Mouse (Mus musculus) forebrain, embryonic 11.5 days (tissue): ENCODE data around the gene Cdc34. TPM values are rescaled to one million over a fixed set of nuclear protein-coding genes. Genes with fewer than 3 reads are reported as not detected.
A peak's percentile ranks its signal among the peaks of the same experiment; 100 is the strongest.

ENCODE experiments used
- ATAC-seq: fragments of 200-750 bp; cut with Nextera tagmentation; replicated peaks from 2 replicates; pipeline ENCODE4 v1.8.0; 2017; ENCODE audit warnings: moderate TSS enrichment; ENCODE audit not compliant: low FRiP score
- DNase-seq: peaks from one replicate; pipeline ENCODE4 v3.0.0-alpha.2; 2017; ENCODE audit warnings: low spot score
- H3K27ac ChIP-seq: fragments of 300-500 bp; sonication (generic); 2 replicates; pipeline ENCODE4 v1.5.1; 2014; ENCODE audit warnings: low read depth, low read length
- H3K27me3 ChIP-seq: fragments of 300-500 bp; sonication (generic); 2 replicates; pipeline ENCODE4 v1.6.1; 2014; ENCODE audit warnings: mild to moderate bottlenecking, low read length, mixed read lengths; ENCODE audit not compliant: control insufficient read depth, insufficient read depth
- H3K36me3 ChIP-seq: fragments of 300-500 bp; sonication (generic); 2 replicates; pipeline ENCODE4 v1.6.1; 2014; ENCODE audit warnings: mild to moderate bottlenecking, low read length, moderate library complexity, mixed read lengths; ENCODE audit not compliant: control insufficient read depth, insufficient read depth
- H3K4me1 ChIP-seq: fragments of 300-500 bp; sonication (generic); replicated peaks from 2 replicates; pipeline ENCODE4 v1.6.1; 2014; ENCODE audit warnings: low read length, mixed read lengths; ENCODE audit not compliant: control insufficient read depth, insufficient read depth
- H3K4me2 ChIP-seq: fragments of 300-500 bp; sonication (generic); 2 replicates; pipeline ENCODE4 v1.6.1; 2014; ENCODE audit warnings: low read depth, mild to moderate bottlenecking, low read length, moderate library complexity, mixed read lengths; ENCODE audit not compliant: severe bottlenecking
- H3K4me3 ChIP-seq: fragments of 300-500 bp; sonication (generic); 2 replicates; pipeline ENCODE4 v1.5.1; 2014; ENCODE audit warnings: low read depth, low read length
- H3K9ac ChIP-seq: fragments of 300-500 bp; sonication (generic); 2 replicates; pipeline ENCODE4 v1.6.1; 2014; ENCODE audit warnings: low read length
- H3K9me3 ChIP-seq: fragments of 300-500 bp; sonication (generic); 2 replicates; pipeline ENCODE4 v1.6.1; 2016; ENCODE audit warnings: low read length, mixed read lengths; ENCODE audit not compliant: control insufficient read depth
- WGBS: fragments of 180-500 bp; shearing (Covaris S2); extraction: QIAGEN DNeasy Blood & Tissue Kit; methylation state at CpG from one replicate; pipeline ENCODE4 v1.1.7; 2014; 5-methylcytosine and 5-hydroxymethylcytosine counted together
- polyA plus RNA-seq: library from polyadenylated mRNA; unstranded; fragments of >200 nt; fragmentation: Nextera tagmentation; extraction: Ambion mirVana; gene quantifications from 2 replicates; pipeline ENCODE4 v1.2.1, GENCODE M21; 2014

Cdc34 gene
- polyA plus RNA-seq, 1 experiment from 2014 or later = 180 TPM

DNA sequence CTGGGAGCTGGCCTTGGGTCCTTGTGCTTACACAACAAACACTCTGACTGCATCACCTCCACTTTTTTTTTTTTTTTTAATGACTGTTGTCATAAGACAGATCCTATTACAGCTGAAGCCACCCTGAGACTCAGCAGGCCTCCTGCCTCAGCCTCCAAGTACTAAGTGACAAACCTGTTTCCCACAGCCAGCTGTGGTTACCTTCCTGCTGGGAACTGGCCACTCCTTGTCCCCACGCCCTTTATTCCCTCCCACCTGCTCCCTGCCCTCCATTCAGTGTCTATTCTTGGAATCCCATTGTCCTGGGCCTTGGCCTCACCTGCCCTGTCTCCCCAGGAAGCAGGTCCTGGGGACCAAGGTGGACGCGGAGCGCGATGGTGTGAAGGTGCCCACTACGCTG lies 5.5 kb downstream of the Cdc34 start:
- DNase-seq (no peak), ATAC-seq (no peak)
- H3K4me1 ChIP-seq = peaks cover 9% of the 10 kb centered on the region
- no peak overlapping the region for H3K4me3 ChIP-seq
- peaks cover 16% of the 10 kb centered on the region; the same call in 1 of the 2 replicates for H3K36me3 ChIP-seq
- no peaks in the 10 kb centered on the region for H3K27me3 ChIP-seq
- no peak overlapping the region for H3K4me2 ChIP-seq
- H3K9ac ChIP-seq = no peak overlapping the region
- no peak overlapping the region for H3K27ac ChIP-seq
- whole genome bisulfite sequencing = 89% methylated on average over 6 of the region's 6 CpGs
- H3K9me3 ChIP-seq = no peaks in the 10 kb centered on the region

DNA sequence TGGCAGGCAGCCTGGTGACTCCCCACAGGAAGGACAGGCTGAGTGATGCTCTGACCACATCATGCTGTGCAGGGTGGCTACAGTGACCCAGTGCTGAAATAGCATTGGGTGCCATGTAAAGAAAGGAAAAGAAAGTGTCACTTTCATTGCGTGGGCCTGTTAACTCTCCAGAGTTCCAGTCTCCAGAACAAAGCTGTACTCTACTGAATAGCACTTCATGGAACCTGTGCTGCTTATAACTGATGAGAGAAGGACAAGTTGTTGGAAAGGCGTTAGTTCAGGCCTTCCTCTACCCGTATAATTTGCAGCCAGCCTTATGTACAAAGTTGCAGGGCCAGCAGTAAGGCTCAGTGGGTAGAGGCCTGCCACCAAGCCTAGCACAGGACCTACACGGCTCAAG lies 6.7 kb downstream of the Cdc34 start, which contains the start of gene Gzmm:
TSS of gene Gzmm (plus strand) at position 301 of the 400 bp plus-strand sequence.
- DNase-seq (no peak), ATAC-seq (no peak)
- no peaks in the 10 kb centered on the region for H3K9me3 ChIP-seq
- WGBS = 81% methylated on average over 4 of the region's 4 CpGs
- peaks cover under 1% of the 10 kb centered on the region; the same call in 1 of the 2 replicates for H3K4me1 ChIP-seq
- H3K36me3 ChIP-seq = peaks cover 16% of the 10 kb centered on the region; the same call in 1 of the 2 replicates
- H3K4me2 ChIP-seq = no peak within 1 kb of the TSS
- H3K4me3 ChIP-seq = no peak within 1 kb of the TSS
- no peaks in the 10 kb centered on the region for H3K27me3 ChIP-seq
- H3K27ac ChIP-seq = no peak within 1 kb of the TSS
- no peak within 1 kb of the TSS for H3K9ac ChIP-seq

DNA sequence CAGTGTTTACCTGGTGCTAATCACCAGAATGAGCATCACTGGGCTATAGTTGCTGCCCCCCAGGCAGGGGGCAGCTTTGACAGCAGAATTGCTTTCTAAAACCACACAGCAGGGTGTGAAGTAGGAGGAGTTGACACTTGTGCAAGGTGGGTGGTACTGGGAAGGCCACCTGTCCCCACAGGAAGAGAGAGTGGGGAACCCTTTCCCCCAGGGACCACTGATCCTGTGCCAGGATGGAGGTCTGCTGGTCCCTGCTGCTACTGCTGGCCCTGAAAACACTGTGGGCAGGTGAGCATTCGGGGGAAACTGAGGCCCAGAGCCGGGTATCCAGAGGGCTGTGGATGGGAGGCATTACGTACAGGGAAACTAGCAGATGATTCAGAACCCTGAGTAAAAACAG lies 7.2 kb downstream of the Cdc34 start:
- no peak for ATAC-seq
- no peak overlapping the region for H3K4me2 ChIP-seq
- peaks cover 16% of the 10 kb centered on the region; the same call in 1 of the 2 replicates for H3K36me3 ChIP-seq

DNA sequence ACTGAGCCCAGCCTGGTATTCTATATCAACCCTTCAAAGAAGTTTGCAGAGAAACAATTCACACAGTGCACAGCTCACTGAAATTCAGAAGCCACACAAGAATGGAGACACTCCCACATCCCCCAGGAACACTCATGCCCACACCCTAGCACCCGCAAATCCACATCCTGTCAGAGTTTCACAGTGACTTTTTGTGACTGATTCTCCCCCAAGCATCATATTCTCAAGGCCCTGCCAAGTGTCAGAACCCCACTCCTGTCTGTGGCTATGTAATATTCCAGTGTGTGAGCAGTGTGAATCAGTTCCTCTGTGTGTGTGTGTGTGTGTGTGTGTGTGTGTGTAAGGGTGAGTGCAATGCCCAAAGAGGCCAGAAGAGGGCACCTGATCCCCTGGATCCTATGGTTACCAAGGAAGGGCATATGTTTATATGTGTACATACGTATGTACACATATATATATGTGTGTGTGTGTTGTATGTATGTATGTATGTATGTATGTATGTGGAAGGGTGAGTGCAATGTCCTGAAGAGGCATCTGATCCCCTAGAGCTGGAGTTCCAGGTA lies 10.1 kb downstream of the Cdc34 start:
- no peak overlapping the region for H3K4me3 ChIP-seq
- no peak overlapping the region for H3K27ac ChIP-seq
- ATAC-seq (no peak), DNase-seq (no peak)
- no peak overlapping the region for H3K4me2 ChIP-seq
- H3K9me3 ChIP-seq = no peaks in the 10 kb centered on the region
- H3K4me1 ChIP-seq = no peaks in the 10 kb centered on the region
- WGBS = 96% methylated on average over 2 of the region's 2 CpGs
- H3K27me3 ChIP-seq = no peaks in the 10 kb centered on the region
- no peak overlapping the region for H3K9ac ChIP-seq
- H3K36me3 ChIP-seq = peaks cover 11% of the 10 kb centered on the region; the same call in 1 of the 2 replicates

More for the DNA sequence above, 7.2 kb downstream of the Cdc34 start:
- H3K9ac ChIP-seq = no peak overlapping the region
- H3K4me3 ChIP-seq = no peak overlapping the region
- H3K27me3 ChIP-seq = no peaks in the 10 kb centered on the region
- no peak overlapping the region for H3K27ac ChIP-seq
- no peak for DNase-seq
- WGBS = 93% methylated on average over 3 of the region's 3 CpGs
- no peaks in the 10 kb centered on the region for H3K9me3 ChIP-seq
- H3K4me1 ChIP-seq = no peaks in the 10 kb centered on the region; the same call in 1 of the 2 replicates

DNA sequence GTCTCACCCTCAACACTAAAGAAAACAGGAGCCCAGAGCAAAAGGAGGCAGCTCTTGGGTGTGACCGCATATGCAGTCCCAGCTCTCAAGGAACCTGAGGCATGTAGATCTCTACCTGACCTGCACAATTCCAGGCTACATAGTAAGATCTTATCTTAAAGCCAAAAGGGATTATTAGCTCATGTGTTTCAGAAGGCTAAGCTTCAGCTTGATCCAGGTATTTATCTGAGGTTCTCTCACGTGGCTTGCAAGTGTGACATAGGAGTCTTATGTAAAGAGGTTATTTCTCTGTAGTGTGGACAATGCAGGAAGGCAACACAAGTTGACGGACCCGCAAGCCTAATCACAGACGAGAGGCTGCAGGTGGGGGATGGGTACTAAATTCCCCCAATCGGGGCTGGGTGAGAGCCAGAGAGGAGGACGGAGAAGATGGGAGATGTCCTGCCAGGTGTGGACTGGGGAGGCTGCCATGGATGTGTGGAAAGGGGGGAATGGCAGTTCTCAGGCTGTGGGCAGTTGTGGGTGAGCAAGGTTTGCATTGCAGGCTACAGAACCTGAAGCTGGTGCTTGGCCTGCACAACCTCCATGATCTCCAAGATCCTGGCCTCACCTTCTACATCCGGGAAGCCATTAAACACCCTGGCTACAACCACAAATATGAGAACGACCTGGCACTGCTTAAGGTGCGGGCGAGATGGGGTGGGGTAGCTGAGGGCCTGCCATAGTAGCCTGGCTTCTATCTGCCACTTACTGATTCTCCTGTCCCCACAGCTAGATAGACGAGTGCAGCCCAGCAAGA lies 11.8 kb downstream of the Cdc34 start:
- peaks cover 4% of the 10 kb centered on the region; the same call in 1 of the 2 replicates for H3K36me3 ChIP-seq

DNA sequence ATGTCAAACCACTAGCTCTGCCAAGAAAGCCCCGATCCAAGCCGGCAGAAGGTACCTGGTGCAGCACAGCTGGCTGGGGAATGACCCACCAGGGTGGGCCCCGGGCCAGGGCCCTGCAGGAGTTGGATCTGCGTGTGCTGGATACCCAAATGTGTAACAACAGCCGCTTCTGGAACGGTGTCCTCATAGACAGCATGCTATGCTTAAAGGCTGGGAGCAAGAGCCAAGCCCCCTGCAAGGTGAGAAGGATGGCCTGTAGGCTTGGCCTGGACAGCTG lies 12.3 kb downstream of the Cdc34 start:
- H3K4me1 ChIP-seq = no peaks in the 10 kb centered on the region
- no peak for DNase-seq
- H3K27me3 ChIP-seq = no peaks in the 10 kb centered on the region

More for the DNA sequence above, 11.8 kb downstream of the Cdc34 start:
- Histone ChIP-seq H3K9ac (no peak overlapping the region), H3K27me3 (no peaks in the 10 kb centered on the region), H3K4me2 (no peak overlapping the region), H3K9me3 (no peaks in the 10 kb centered on the region), H3K4me1 (no peaks in the 10 kb centered on the region), H3K27ac (no peak overlapping the region), H3K4me3 (no peak overlapping the region)
- WGBS = 78% methylated on average over 12 of the region's 12 CpGs
- ATAC-seq = no peak
- no peak for DNase-seq

DNA sequence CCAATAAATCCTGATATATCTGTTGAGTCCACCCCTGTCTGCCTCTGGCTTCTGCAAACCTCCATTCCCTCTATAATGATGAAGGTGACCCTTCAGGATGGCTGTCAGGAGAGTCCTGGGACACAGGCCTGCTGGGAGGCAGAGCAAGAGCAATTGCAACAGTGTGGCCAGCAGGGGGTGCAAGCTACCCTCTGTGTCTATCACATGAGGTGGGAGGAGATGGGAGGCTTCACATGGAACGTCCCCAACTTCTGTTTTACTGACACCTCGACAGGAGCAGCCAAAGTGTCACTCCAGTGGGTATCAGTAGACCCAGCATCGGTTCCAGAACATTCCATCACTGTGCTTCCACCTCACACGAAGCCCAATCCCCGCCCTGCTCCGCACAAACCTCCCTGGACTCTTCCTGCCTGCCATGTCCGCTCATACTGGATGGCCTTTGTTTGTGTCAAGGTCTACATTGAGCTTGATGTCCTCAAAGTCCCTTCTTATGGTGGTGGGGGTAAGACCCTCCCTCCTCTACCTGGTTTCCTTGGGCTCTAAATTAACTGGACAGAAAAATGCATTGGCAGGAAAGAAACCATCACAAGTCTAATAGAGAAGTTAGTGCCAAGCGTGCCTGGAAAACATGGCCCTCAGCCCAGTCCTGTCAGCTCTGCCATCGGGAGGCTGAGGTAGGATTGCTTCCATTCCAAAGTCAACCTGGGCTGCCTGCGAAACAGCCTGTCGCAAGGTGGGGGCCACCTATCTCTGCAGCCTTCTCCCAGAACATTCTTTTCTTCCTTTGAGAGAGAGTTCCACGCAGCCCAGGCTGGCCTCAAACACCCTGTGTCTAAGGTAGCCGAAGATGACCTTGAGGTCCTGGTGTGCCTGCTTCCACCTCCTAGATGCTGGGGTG lies 13.5 kb downstream of the Cdc34 start:
- Histone ChIP-seq H3K9ac (no peak overlapping the region), H3K4me3 (no peak overlapping the region), H3K9me3 (no peaks in the 10 kb centered on the region), H3K4me1 (no peaks in the 10 kb centered on the region), H3K27me3 (no peaks in the 10 kb centered on the region), H3K27ac (no peak overlapping the region), H3K36me3 (no peaks in the 10 kb centered on the region), H3K4me2 (no peak overlapping the region)
- ATAC-seq = peak; percentile 52
- WGBS = 70% methylated on average over 13 of the region's 13 CpGs
- peak; percentile 83 for DNase-seq

More for the DNA sequence above, 12.3 kb downstream of the Cdc34 start:
- Histone ChIP-seq H3K36me3 (no peaks in the 10 kb centered on the region), H3K4me3 (no peak overlapping the region), H3K4me2 (no peak overlapping the region), H3K9me3 (no peaks in the 10 kb centered on the region), H3K9ac (no peak overlapping the region), H3K27ac (no peak overlapping the region)
- no peak for ATAC-seq
- 87% methylated on average over 6 of the region's 6 CpGs for WGBS

DNA sequence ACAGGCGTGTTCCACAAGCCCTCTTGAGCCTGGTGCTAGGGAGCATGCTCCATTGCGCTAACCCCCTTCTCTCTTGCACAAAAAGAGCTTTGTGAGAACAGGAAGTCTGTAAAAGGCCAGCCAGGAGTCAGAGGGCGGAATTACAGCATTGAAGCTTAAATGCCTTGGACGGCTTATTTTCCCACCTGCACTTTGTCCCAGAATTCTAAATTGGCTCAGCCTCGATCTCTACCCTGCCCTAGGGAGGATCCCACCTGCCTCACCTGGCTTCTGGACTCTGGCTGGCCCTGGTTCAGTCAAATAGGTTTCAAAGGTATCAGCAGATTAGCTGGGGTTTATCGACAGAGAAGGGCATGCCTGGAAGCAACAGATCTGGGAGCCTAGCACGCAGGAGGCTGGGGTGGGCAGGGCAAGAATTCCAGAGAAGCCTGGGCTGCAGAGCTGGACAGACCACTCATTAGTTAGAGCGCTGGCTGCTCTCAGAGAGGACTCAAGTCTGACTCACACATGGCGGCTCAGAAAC lies 14.2 kb downstream of the Cdc34 start:
- DNase-seq (no peak), ATAC-seq (no peak)
- 67% methylated on average over 9 of the region's 9 CpGs for WGBS
- Histone ChIP-seq H3K36me3 (no peaks in the 10 kb centered on the region), H3K27ac (no peak overlapping the region), H3K9ac (no peak overlapping the region), H3K4me2 (no peak overlapping the region), H3K4me1 (no peaks in the 10 kb centered on the region), H3K9me3 (no peaks in the 10 kb centered on the region), H3K4me3 (no peak overlapping the region), H3K27me3 (no peaks in the 10 kb centered on the region)
